Mouse (Mus musculus) Muller cell, postnatal 12 days (primary cell): ENCODE measurements at regions not wholly inside any gene's neighbourhood (a gene's known extent, or its start where the extent isn't known, plus 50 kb on each side); places are given as distances from the start of the nearest gene placed in this dataset.

Experiments used
- DNase-seq: peaks from one replicate; pipeline ENCODE4 v3.0.0-alpha.2; 2015; ENCODE audit errors: inconsistent ontology term

DNA sequence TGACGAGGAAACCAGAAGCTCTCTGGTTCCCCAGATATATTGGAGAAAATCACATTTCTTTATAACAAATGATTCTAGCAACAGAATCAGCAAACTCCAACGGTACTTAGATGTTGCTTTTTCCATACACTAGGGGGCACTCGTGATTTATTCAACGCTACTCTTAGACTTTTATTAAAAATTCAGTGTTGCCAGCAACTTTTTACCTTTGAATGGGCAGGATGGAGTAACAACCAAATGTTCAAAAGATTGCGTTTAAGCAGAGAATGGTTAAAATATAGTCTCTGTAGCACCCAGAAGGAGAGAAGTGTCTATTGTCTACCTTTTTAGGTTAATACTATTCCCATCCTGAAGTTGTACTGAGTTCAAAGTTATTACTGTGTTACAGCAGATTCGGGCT is 715.4 kb upstream of the Cblb start:
- DNase-seq, result peak; percentile 50

GRCm38 (mm10) chr16:51332262-51332661 is 698.8 kb upstream of the Cblb start:
- no peak for DNase-seq

- no peak for DNase-seq
These were observed 696.1 kb upstream of the Cblb start for GRCm38 (mm10) chr16:51334972-51335371.

GRCm38 (mm10) chr16:51347120-51347519 is 683.9 kb upstream of the Cblb start:
- no peak for DNase-seq

DNA sequence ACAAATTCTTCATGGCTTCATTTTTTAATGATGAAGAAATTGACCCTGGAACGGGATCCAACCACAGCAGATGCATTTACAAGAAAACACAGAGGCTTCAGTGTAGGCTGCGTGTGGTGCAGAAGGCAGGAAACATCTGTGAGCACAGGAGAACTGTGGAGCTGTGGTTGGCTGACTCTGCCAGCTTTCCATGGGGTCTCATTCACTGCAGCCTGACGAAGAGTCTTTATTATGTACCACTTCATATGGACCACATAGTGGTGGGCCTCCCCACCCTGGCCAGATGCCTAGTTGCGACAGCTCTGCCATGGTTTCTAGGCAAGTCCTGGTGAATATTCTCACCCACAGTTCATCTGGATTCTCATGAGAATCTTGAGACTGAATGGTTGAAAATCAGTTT is 678.9 kb upstream of the Cblb start:
- no peak for DNase-seq

GRCm38 (mm10) chr16:51353791-51354190 is 677.2 kb upstream of the Cblb start:
- no peak for DNase-seq

DNA sequence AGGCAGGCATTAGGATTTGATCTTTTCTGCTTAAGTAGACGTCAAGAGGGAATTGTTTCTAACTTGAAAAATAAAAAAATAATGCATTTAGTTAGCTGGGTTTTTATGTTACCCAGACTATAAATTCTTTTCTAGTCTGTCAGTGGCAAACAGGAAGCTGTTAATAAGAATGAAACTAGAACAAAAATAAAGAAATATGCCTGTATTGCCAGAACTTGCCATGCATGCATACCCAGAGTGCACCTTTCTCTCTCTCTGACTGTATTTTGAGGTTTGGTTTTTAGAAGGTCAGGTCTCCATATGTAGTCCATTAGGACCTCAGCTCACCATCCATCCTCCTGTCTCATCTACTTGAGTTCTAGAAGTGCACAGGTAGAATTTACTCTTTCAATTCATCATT is 661.0 kb upstream of the Cblb start:
- DNase-seq, result no peak

DNA sequence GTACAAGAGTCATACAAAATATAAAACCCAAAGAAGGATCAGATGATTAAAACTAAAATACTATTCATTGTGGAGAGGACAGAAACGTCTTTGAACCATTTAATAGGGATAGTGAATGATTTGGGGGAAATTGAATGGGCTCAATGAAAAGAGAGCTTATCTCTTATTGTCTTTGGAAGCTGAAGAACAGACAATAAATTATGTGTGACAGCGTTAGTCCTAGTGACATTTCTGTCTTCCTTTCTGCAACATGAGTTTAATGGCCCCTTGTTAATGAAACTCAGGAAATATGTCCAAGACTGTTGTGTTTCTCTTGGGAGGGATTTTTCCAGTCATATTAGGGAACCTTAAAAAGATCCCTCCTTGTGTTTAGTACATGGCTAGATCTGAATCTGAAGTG is 644.6 kb upstream of the Cblb start:
- DNase-seq, result no peak

- DNase-seq, result no peak
These were observed 643.5 kb upstream of the Cblb start for GRCm38 (mm10) chr16:51387498-51387897.

DNA sequence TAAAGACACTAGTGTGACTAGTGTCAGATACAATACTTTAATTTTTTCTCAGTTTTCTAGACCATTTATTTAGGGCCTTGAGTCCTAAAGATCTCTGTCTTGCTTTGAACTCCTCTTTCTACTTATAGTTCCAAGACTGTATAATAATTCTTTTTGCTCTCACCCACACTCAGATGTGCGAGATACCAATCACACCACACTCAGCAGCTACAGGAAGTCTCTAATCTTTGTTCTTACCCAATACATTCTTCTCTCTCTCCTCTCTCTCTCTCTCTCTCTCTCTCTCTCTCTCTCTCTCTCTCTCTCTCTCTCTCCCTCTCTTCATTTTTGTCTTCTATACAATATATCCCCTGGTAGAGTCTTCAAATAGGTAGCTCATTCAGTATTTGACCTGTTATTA is 637.2 kb upstream of the Cblb start:
- DNase-seq, result no peak
